Mouse (Mus musculus) kidney, adult 11 months (tissue): ENCODE results near the gene Noa1.
A peak's percentile ranks its signal among the peaks of the same experiment; 100 is the strongest.

Experiments
- DNase-seq: peaks from one replicate; pipeline ENCODE4 v3.0.0; 2022

Noa1 gene

DNA sequence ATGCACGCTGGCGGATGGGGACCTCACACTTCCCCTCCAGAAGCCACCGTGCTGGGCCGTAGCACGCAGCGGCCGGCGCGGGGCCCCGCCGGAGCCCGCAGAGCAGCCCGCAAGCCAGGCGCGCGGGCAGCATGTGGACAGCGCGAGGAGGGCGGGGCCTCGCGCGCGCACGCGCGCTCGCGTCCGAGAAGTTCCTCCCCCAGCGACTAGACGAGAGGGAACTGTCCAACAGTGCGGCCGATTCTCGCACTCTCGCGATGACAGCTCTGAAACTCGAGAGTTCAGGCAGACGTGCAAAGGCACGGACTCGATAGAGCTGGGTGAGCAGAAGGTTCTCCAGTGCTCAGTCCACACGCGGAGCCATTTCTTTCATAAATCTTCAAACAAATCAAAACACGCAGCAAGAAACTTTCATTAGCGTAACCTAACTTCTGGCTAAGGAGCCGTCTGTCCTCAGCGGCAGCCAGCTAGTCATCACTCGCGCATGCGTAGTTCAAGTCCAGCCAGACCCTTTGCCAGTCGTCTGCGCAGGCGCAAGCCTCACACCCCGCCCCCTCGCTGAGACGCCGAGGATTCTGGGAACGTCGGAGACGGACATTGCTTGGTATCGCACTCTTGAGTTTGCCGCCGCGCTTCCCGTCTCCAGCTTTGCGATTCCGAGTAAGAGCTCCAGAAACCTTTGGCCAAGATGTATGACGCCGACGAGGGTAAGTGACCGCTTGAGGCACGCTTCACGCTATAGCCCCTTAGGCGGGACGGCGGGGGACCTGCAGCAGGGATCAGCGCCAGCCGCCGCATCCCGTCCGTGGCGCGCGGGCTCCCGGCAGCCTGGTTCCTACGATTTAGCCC is at the start of gene Noa1, which contains the start of gene Polr2b:
Gene Noa1, minus strand, starts transcription at position 161 of the 849 bp plus-strand sequence.
Gene Polr2b, plus strand, starts transcription at position 224 of the 849 bp plus-strand sequence.
- peak; percentile 98 for DNase-seq

DNA sequence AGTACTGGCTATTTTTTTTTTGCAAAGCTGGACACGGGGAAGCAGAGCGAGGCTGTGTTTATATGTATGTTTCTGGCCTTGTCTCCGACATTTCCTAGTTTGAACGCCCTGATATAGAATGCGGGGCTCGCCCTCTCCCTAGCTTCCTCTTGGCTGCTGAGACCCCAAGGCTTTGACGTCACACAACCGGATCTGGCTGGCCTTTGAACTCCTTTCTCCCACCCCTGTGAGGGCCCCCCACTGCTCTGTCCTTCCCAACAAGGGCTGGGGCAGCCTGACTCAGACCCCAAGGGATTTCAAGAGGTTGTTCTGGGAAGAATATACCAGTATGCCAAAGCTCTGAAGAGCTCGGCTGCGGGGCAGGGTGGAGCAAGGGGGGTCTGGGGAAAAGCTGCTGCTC is 48.5 kb upstream of the Noa1 start:
- DNase-seq = no peak

DNA sequence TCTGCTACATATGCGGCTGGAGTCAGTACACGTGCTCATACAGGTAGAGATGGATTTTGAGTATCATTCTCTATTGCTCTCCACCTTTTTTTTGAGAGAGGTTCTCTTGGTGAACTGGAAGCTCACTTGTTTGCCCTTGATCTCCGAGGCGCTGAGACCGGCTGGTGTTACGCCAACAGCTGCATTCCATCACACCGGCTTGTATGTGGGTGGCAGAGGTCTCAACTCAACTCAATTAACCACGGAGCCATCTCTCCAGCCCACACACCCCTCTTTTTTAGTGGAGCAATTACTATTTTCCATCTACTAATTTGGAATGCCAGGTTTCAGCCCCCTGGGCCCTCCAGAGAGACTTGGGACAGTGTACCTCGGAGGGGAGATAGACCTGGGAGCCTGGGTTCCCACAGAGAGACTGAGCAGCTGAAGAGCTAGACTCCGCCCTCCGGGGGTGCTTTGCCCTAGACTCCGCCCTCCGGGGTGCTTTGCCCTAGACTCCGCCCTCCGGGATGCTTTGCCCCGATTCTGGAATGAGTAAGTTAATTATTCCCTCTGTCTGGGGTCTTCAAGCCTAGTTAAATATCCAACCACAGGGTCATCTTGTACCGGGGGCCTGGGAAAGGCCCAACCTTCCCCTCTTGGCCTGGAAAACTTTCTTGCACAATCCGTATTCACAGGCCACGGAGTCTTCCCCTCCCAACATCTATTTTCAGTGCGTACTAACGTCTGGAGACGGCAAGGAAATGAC is 47.7 kb upstream of the Noa1 start:
- peak; percentile 89 for DNase-seq

DNA sequence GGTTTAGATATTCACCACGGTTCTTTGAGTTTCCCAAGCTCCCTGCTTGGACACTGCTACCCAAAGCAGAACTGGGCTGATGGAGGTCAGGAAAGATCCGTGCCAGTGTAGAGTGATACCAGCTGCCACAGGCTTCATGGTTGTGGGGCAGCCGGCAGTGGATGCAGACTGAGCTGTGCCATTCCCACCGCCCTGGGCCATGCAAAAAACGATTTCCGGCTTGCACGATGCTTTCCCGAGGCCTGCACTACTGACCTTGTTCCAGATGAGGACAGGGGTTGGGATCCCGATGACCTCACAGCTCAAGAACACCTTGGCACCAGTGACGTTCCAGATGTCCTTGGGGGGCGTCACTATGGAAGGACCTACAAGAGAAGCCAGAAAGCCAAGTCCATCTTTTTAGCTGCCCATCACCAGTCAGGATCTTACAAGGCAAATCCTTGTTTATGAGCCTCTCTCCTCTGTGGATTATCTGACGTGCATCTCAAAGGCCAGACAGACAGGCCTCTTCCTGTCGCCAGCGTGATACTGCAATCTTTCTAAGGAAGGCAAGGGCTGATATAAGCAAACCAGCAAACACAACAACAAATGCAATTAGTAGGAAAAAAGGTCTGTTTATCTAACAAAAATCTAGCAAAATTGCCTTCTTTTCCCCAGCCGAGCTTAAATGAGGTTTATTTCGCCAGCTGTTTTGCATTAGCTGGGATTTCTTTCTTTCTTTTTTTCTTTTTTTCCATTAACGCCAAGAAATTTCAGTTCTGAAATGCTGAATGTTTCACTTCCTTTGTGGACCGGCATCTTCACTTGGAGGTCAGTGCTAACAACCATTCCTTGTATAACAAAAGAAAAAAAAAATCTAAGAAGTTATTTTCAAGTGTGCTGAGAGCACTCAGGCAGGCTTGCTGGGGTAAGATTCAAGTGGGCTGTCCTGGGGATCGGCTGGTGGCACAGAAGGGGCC is 45.7 kb upstream of the Noa1 start:
- no peak for DNase-seq

DNA sequence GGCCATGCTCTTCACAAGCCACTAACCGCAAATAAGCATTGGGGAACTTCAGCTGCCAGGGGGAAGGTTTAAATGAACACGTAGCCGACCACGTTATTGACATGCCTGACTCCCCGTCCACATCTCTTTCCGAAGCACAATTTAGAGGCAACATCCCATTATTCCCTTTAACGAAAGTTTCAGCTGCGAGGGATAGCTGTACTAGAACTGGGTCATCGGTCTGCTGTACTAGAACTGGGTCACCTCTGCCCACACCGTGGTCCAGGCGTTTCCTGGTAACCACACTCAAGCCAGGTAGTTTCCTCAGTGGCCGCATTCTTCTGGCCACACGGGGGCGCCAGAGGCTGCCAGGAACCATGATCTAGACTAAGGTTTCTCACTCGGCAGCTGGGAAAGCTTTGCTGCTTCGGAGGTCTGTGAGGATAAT is 44.5 kb upstream of the Noa1 start:
- DNase-seq = peak; percentile 89

DNA sequence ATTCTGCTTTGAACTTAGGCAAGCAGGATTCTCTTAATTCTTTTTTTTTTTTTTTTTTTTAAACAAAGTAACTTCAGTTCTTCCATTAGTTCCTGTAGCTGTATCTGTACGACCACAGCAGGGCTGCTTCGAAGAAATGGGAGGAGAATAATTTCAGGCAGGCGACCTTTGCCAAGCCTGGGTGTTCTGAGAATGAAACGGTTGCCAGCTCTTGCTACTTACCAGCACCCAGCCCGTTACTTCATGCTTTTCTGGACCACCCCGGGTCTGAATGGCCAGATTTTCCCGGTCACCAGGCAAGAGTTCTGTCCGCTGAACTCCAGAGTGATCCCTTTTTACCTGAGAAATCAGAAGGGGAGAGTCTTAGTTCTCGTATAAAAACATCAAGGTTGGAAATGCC is 41.8 kb upstream of the Noa1 start:
- DNase-seq = no peak

DNA sequence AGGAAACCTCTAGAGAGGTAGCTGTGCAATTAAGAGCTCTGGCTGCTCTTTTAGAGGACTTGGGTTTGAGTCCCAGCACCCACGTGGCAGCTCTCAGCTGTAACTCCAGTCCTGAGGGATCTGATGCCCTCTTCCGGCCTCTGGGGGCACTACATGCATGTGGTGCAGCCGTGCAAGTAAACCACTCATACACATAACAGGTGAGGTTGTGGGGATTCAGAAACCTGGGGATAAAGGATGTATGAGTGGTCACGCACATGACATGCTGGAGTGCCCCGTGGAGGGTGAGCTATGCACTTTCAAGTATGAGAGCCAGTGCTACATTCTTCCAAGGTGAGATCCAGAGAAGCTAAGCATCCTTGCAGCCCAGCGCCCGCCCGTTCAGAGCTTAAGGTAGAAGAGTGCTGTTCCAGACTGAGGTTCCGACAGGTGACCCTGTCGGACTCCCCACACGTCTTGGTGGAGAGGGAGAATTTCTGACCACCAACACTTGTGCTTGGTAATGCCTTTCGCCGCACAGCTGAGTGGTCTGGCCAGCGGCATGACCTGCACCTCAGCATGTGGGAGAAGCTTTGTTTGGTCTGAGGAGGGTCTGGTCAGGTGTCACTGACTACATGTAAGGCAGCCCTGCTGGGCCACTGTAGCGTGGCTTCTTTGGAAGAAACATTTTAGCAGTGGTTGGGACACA is 40.2 kb upstream of the Noa1 start:
- no peak for DNase-seq

DNA sequence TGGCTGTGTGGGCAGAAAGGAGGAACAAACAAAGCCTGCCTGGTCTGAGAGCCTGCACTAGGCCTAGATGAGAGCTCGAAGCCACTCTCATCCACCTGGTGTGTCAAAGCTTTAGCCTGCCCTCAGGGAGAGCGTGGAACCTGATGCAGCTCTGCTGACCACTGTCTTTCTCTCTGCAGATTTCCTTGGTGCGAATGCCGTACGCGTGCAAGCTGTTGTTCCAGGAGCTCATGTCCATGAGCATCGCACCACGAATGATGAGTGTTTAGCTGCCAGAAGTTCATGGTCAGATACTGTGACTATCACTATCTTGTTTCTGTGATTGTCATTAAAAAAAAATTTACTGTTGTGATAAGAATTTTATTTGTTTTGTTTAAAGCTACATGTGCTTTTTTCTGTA is 39.0 kb upstream of the Noa1 start:
- no peak for DNase-seq

DNA sequence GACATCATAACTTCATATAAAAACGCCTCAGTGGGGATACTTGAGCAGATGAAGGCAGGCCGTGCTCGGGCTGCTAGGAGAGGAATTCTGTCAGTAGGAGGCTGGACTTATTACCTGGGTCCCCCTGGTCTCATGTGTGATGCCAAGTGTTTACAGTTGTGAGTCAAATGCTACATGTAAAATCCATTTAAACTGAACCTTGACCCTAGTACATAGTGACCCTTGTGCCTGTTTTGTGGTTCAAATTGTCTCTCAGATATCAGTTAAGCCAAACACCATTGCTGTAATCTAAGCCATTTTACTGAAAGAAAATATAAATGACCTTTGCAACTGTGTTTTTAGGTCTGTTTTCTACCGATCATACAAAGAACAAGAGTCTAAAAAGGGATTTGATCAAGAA is 30.1 kb upstream of the Noa1 start:
- no peak for DNase-seq

DNA sequence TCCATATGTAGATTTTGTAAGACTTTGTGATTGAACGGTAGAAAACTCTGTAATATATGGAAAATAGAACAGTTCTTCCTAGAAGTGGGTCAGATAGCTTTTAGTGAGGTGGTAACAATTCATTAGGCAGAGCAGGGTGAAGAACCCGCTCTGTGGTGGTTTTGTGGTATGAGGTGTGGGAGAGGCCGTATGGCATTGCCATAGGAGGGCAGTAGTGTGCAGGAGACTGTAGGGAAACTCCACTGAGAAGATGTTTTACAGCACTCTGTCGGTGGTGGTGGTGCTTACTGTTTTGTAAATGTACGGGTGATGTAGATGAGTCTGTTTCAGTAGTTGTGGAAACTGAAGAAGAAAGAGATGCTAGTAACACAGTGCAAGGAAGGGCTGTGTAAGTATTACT is 20.3 kb upstream of the Noa1 start:
- DNase-seq = no peak

DNA sequence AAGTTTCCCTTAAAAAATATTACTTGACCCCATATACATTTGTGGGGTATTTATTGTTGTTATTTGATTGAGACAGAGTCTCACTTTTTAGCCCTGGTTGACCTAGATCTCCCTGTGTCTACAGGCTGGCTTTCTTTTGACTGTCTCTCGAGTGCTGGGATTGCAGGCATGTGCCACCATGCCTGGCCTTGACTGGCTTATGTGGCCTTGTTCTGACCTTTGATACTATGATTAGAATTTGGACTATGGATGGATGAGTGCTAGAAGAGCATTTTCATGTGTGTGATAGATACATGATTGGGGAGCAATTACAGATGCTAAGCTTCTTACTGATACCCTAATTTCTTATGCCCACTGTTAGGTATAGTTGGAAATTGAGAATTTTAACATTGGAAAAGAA is 15.1 kb upstream of the Noa1 start:
- no peak for DNase-seq

DNA sequence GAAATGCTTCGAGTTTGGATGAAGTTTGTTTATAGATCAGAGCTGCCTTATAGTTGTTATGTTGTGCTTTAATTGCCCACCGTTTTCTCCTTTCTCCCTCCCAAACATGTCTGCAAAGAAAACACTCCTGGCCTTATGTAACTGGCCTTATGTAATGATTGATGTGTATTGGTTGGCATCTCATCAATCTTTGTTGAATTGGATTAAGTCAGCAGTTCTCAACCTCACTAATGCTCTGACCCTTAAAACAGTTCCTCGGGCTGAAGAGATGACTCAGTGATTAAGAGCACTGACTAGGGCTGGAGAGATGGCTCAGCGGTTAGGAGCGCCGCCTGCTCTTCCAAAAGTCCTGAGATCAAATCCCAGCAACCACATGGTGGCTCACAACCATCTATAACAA is 5.1 kb upstream of the Noa1 start:
- no peak for DNase-seq

DNA sequence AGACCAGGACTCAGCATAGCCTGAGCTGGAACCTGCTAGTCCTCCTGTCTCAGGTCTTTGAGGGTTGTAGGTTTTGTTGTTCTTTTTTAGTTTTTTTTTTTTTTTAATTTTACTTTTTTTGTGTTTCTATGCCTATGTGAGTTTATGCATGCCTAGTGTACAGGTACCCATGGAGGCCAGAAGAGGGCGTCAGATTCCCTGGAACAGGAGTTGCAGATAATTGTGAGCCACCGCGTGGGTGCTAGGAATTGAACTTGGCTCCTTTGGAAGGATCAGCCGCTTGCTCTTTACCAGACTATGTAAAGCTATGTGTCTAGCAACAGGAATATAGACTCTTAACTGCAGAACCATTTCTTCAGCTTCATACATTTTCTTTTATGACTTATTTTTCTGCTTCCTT is 4.3 kb upstream of the Noa1 start:
- DNase-seq = no peak

DNA sequence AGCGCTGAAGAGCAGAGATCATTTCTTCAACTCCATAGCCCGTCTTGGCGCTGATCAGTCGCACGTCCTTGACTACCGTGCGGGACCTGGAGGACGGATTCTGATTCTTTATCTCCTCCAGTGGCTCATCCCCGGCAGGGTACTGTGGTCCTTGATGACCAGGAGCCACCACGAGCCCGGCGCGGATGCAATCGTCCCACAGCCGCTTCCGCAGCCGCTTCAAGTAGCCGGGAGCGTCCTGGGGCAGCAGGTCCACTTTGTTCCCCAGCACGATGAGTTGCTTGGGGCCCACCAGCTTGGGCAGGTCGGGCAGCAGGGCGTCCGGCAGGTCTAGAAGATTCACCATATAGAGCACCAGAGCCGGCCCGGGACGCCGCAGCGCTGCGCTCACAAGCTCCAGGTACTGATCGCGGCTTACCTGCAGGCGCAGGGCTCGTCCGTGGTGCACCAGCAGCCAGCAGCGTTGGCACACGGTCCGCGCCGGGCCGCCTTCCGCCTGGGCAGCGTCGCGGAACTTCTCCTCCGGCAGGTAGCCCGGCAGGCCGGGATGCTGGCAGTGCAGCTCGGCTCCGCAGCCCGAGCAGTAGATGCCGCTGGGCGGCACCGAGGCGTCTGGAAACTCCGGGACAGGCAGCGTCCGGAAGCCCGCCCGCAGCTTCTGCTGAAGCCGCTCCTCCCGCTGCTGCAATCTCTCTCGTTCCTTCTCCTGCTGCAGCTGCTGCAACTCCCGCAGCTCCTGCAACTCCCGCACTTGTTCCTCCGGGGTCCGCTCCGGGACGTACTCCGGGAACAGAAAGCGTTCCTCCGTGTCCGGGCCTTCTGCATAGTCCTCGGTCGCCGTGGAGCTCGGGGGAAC is 605 bp downstream of the Noa1 start:
- DNase-seq = peak; percentile 24

DNA sequence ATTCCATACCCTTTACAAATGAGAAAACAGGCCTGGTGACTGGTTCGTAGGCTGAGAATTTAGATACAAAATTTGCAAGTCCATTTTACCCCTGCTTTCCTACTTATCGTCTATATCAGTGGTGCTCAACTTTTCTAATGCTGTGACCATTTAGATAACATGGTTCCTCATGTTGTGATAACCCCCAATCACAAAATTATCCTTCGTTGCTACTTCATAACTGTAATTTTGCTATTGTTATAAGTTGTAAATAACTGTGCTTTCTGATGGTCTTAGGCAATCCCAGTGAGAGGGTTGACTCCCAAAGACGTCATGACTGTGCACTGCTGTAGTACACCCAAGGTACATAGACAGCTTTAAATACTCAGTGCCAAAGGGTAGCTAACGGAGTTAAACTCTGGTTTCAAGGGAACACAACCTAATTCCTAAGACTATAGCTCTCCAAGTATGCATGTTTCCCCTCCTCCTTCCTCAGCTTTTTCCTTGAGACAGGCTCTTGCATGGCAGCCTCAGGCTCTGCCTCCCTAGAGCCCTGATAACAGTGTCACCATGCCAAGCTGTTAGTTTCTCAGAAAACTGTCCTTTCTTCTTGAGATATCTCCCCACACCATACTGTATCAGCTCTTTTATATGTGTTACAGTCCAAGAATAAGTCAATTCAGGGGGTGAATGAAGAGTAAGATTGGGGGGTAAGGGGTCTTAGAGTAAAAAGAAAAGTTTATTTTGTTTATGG is 1.9 kb downstream of the Noa1 start:
- DNase-seq = no peak

DNA sequence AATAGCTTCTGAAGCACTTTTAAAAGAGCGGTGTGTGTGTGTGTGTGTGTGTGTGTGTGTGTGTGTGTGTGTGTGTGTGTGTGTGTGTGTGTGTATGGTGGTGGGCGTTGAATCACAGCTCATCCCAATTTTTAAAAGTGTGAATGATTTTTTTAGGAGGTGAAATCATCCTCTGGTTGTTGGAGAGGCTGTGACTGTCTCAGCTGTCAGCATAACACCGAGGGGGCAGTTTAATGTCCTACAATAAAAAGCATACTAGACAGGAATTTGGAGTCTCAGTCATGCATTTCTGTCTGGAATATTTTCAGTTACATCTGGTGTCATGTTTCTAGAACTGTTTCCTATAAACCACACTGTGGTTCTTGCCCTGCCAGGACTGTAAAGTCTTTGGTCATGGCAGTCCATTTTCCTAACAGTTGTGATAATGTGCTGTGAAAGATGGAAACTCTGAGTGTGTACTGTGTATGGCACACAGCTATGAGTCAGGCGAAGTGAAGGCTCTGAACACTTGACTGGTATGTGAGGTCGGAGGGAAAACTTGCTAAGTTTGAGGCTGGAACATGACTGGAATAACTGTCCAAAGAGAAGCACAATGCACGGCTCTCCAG is 8.5 kb downstream of the Noa1 start:
- no peak for DNase-seq

DNA sequence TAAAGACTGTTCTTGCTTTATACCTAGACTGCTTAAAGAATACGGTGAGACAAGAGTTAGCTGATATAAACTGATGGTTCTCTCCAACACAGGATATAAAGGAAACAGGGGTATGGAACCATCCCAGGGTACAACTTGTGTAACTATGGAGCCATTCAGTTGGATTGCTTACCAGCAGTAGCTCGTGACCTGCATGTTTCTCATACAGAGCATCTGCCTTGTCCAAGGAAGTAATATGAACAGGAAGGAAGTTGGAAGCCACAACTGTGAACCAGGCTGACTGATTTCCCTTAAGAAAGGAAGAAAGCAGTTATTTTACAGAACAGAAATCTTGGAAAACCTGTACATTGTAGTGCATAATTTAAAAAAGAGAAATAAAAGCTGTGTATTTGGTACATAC is 10.4 kb downstream of the Noa1 start:
- no peak for DNase-seq

DNA sequence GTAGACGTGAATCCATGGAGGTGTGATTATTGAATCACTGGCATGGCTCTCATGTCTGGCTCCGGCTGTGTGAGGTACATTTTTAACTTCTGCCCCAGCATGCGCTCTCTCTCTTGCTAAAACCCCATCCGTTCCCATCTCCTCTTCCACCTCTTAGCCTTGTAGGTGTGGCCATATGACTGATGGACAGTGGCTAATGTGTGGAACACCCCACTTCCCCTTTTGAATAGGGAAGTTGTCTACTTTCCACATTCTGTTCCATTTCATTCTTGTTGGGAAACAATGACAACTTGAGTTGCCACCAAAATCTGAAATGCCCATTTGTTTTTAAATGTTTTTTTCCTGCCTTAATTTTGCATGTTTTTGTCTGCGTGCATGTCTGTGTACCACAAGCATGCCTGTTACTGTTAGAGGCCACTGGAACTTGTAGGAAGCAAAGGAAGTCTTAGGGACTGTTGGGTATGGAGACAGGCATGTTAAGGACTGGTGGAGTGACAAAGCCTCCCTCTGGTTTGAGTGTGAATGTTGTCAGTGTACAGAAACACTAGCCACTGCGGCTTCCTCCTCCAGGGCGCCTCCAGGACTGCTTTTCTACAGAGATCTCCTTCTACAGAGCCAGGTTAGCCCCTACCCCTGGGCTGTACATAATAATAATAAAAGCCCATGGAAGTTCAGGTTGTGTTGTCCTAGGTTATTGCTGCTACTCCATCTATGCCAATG is 16.9 kb downstream of the Noa1 start:
- no peak for DNase-seq

DNA sequence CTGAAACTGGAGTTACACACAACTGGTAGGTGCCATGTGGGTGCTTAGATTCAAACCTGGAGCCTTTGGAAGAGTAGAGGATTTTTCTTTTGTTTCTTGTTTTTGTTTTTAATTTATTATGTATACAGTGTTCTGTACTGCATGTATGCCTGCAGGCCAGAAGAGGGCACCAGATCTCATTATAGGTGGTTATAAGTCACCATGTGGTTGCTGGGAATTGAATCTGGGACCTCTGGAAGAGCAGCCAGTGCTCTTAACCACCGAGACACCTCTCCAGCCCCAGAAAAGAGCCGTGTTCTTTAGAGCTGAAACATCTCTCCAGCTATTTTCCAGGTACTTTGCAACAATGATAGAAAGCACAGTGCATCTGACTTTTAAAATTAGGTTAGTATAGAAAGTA is 19.3 kb downstream of the Noa1 start:
- DNase-seq = no peak

DNA sequence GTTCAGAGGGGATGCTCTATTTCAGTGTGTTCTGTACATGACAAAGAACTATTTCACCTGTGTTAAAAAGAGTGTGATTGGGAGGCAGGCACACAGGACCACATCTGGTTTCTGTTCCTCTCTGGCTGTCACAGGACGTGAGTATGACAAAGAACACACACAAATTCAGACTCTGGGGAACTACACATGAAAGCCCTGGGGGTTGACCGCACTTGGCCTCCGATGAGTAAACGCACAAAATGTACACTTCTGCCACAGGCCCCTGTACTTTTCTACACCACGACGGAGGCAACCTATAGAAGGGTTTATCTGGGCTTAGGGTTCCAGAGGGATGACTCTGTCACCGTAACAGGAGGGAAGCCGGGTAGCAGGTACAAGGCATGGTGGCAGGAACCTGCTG is 20.2 kb downstream of the Noa1 start:
- no peak for DNase-seq
